Mouse (Mus musculus) erythroblast, embryonic 14.5 days (primary cell): ENCODE results near the gene Inpp4b.

Experiments used
- GATA1 ChIP-seq: IDR thresholded peaks from 2 replicates; pipeline ENCODE4 v1.6.1; 2012; ENCODE audit warnings: low read length, inconsistent platforms, mixed read lengths
- TAL1 ChIP-seq: IDR thresholded peaks from 3 replicates; pipeline ENCODE4 v1.6.1; 2012; ENCODE audit warnings: low read length, inconsistent platforms, mixed read lengths

GRCm38 (mm10) chr8:81635015-81635414 is 292.7 kb downstream of the Inpp4b start:
- no peak for TF ChIP-seq GATA1
- no peak for TF ChIP-seq TAL1
